Mouse (Mus musculus) liver, adult 2 months (tissue): ENCODE measurements around the gene Cacnb4.

Experiments used
- CTCF ChIP-seq: fragments of 200-500 bp; IDR thresholded peaks from 2 replicates; pipeline ENCODE4 v1.5.1; 2011; ENCODE audit warnings: low read depth, low read length, control low read depth
- POLR2A ChIP-seq: fragments of 200-500 bp; IDR thresholded peaks from 2 replicates; pipeline ENCODE4 v1.6.1; 2011; ENCODE audit warnings: low read length, control low read depth; ENCODE audit not compliant: insufficient read depth; ENCODE audit errors: extremely low read depth

DNA sequence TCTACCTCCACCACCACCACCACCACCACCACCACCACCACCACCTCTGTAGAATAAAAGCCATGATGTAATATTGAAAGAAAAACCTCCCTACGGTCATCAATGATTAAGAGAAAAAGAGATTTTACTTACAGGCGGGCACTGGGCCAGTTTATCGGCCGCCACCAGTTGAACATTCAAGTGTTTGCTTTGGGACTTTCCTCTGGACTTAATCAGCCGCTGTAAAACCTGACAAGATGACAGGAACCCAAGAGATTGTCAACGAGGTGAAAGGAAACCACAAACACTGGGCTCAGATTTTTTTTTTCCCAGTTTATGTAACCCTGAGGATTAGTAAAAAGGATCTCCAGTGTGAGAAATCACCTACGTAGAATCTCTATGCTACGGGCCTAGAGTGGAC, 226.8 kb downstream of the Cacnb4 start:
- no peak for TF ChIP-seq CTCF
- no peak for TF ChIP-seq POLR2A
